Mouse (Mus musculus): ENCODE measurements at regions not wholly inside any gene's neighbourhood (a gene's known extent, or its start where the extent isn't known, plus 50 kb on each side); places are given as distances from the start of the nearest gene placed in this dataset.
A peak's percentile ranks its signal among the peaks of the same experiment; 100 is the strongest.

DNA sequence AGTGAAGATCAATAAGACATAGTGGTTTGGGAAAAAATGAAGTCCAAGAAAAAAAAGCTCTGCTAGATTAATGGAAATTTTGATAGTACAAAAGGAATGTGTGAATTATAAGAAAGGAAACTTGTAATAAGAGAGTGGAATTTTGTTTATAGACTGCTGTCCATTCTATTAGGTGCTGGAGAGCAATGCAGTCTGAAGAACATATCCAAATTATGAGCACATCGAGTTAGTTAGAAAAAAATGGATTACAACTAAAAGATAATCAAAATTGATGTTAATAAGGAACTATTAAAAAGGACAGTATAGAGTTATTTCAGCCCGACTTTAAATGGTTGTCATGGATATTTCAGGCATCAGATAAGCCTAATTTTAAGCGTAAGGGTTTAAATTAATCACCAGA lies 98.2 kb upstream of the Nox4 start:
- Histone ChIP-seq H3K36me3 (ENCODE audit: control insufficient read depth, insufficient read depth, low read length) (no peaks in the 10 kb centered on the region), H3K27me3 (replicated peaks; ENCODE audit: control insufficient read depth, insufficient read depth, low read length) (no peaks in the 10 kb centered on the region), H3K4me1 (ENCODE audit: control insufficient read depth, insufficient read depth, low read length) (no peaks in the 10 kb centered on the region), H3K4me2 (ENCODE audit: low read depth, low read length) (no peak overlapping the region), H3K27ac (replicated peaks; ENCODE audit: low read depth, low read length) (no peak overlapping the region), H3K9me3 (ENCODE audit: control insufficient read depth, low read length) (no peaks in the 10 kb centered on the region), H3K9ac (ENCODE audit: low read depth, low read length) (no peak overlapping the region), H3K4me3 (ENCODE audit: low read depth, low read length) (no peak overlapping the region)
- ATAC-seq (ENCODE audit: low read depth) (no peak), DNase-seq (ENCODE audit: low spot score) (no peak)
- 67% methylated on average over 3 of the region's 3 CpGs for WGBS

GRCm38 (mm10) chr7:87148681-87149080 lies 97.2 kb upstream of the Nox4 start:
- 21% methylated on average over 1 of the region's 1 CpGs for WGBS
- no peak overlapping the region for H3K27ac ChIP-seq (replicated peaks; ENCODE audit: low read depth, low read length)

GRCm38 (mm10) chr7:87150991-87151390 lies 94.9 kb upstream of the Nox4 start:
- Histone ChIP-seq H3K36me3 (ENCODE audit: control insufficient read depth, insufficient read depth, low read length) (no peaks in the 10 kb centered on the region), H3K27ac (replicated peaks; ENCODE audit: low read depth, low read length) (no peak overlapping the region), H3K9me3 (ENCODE audit: control insufficient read depth, low read length) (no peaks in the 10 kb centered on the region), H3K9ac (ENCODE audit: low read depth, low read length) (no peak overlapping the region), H3K4me1 (ENCODE audit: control insufficient read depth, insufficient read depth, low read length) (no peaks in the 10 kb centered on the region), H3K27me3 (replicated peaks; ENCODE audit: control insufficient read depth, insufficient read depth, low read length) (no peaks in the 10 kb centered on the region), H3K4me2 (ENCODE audit: low read depth, low read length) (no peak overlapping the region), H3K4me3 (ENCODE audit: low read depth, low read length) (no peak overlapping the region)
- DNase-seq (ENCODE audit: low spot score) (no peak), ATAC-seq (ENCODE audit: low read depth) (no peak)

More at GRCm38 (mm10) chr7:87148681-87149080, 97.2 kb upstream of the Nox4 start:
- no peaks in the 10 kb centered on the region for H3K9me3 ChIP-seq (ENCODE audit: control insufficient read depth, low read length)
- H3K4me1 ChIP-seq (ENCODE audit: control insufficient read depth, insufficient read depth, low read length): no peaks in the 10 kb centered on the region
- no peak overlapping the region for H3K4me2 ChIP-seq (ENCODE audit: low read depth, low read length)
- H3K9ac ChIP-seq (ENCODE audit: low read depth, low read length): no peak overlapping the region
- no peak overlapping the region for H3K4me3 ChIP-seq (ENCODE audit: low read depth, low read length)
- H3K36me3 ChIP-seq (ENCODE audit: control insufficient read depth, insufficient read depth, low read length): no peaks in the 10 kb centered on the region
- H3K27me3 ChIP-seq (replicated peaks; ENCODE audit: control insufficient read depth, insufficient read depth, low read length): no peaks in the 10 kb centered on the region
- DNase-seq (ENCODE audit: low spot score): peak; percentile 0
- ATAC-seq (ENCODE audit: low read depth): no peak

DNA sequence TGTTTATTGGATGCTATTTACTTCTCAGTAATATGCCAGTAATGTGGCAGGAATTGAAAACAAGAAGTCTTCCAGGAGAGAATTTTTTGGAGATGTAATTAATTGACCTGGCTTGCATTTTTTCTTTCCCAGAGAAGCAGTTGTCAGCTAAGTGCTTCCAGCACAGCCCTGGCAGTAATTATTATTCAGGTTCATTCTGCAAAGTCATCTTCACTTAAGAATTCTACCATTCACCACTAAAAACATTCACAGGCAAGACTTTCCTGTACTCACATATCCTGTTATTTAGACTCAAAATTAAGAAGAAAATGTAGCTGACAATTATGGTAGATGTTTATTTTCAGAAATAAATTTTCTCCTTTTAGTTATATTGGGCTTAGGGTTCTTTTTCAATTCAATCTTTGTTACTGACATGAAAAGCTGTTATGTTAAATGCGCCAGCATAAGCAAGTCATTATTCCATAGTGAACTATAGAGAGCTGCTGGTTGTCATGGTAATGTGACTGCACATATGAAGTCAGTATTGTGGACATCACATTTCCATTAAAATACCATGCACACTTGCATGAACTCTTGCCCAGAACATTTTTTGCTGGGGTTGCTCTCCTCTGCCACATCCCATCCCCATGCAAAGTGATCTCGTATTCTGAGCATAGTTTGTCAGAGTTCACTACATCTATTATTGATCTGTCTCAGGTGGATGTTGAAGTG lies 59.3 kb upstream of the Nox4 start:
- Histone ChIP-seq H3K9me3 (ENCODE audit: control insufficient read depth, low read length) (no peaks in the 10 kb centered on the region), H3K36me3 (ENCODE audit: control insufficient read depth, insufficient read depth, low read length) (no peaks in the 10 kb centered on the region), H3K4me1 (ENCODE audit: control insufficient read depth, insufficient read depth, low read length) (no peaks in the 10 kb centered on the region), H3K9ac (ENCODE audit: low read depth, low read length) (no peak overlapping the region), H3K4me3 (ENCODE audit: low read depth, low read length) (no peak overlapping the region), H3K4me2 (ENCODE audit: low read depth, low read length) (no peak overlapping the region), H3K27me3 (replicated peaks; ENCODE audit: control insufficient read depth, insufficient read depth, low read length) (no peaks in the 10 kb centered on the region), H3K27ac (replicated peaks; ENCODE audit: low read depth, low read length) (no peak overlapping the region)
- peak; percentile 9 for DNase-seq (ENCODE audit: low spot score)
- ATAC-seq (ENCODE audit: low read depth): no peak
- 55% methylated on average over 2 of the region's 2 CpGs for WGBS

- H3K4me3 ChIP-seq (ENCODE audit: low read depth, low read length): no peak overlapping the region
- no peak overlapping the region for H3K9ac ChIP-seq (ENCODE audit: low read depth, low read length)
- no peaks in the 10 kb centered on the region for H3K9me3 ChIP-seq (ENCODE audit: control insufficient read depth, low read length)
- no peak overlapping the region for H3K4me2 ChIP-seq (ENCODE audit: low read depth, low read length)
- H3K27me3 ChIP-seq (replicated peaks; ENCODE audit: control insufficient read depth, insufficient read depth, low read length): no peaks in the 10 kb centered on the region
- 63% methylated on average over 1 of the region's 1 CpGs for WGBS
- no peaks in the 10 kb centered on the region for H3K36me3 ChIP-seq (ENCODE audit: control insufficient read depth, insufficient read depth, low read length)
- DNase-seq (ENCODE audit: low spot score): no peak
- ATAC-seq (ENCODE audit: low read depth): no peak
- H3K27ac ChIP-seq (replicated peaks; ENCODE audit: low read depth, low read length): no peak overlapping the region
- H3K4me1 ChIP-seq (ENCODE audit: control insufficient read depth, insufficient read depth, low read length): no peaks in the 10 kb centered on the region
These were observed 50.2 kb upstream of the Nox4 start for GRCm38 (mm10) chr7:87195647-87196046.

Data from embryonic facial prominence, embryonic 14.5 days (tissue).